Mouse (Mus musculus): Measurements from ENCODE around the gene Usp17lb. TPM values are rescaled to one million over a fixed set of nuclear protein-coding genes. Genes with fewer than 3 reads are reported as not detected.

The Usp17lb gene
- not detected for polyA plus RNA-seq (2014; fragmentation: Illumina TruSeq; extraction: RNeasy Lipid Tissue Mini Kit (QIAGEN cat#74804); ENCODE audit: insufficient read depth, low read depth, low replicate concordance)

GRCm38 (mm10) chr7:104842503-104842902, at the start of gene Usp17lb:
Gene Usp17lb (minus strand): TSS chr7:104842603.

GRCm38 (mm10) chr7:104877731-104878130, 35.3 kb upstream of the Usp17lb start, which contains the start of gene Olfr665:
Gene Olfr665 (plus strand): TSS chr7:104878031.

GRCm38 (mm10) chr7:104856709-104857108, 14.3 kb upstream of the Usp17lb start, which contains the start of gene Usp17la:
Gene Usp17la (plus strand): TSS chr7:104857009.

Other genes with a start within 250 kb of the Usp17lb start
- not detected for gene Olfr655, start 240.8 kb downstream of the Usp17lb start, polyA plus RNA-seq (2014; fragmentation: Illumina TruSeq; extraction: RNeasy Lipid Tissue Mini Kit (QIAGEN cat#74804); ENCODE audit: insufficient read depth, low read depth, low replicate concordance)
- gene Olfr656, start 228.6 kb downstream of the Usp17lb start, polyA plus RNA-seq (2014; fragmentation: Illumina TruSeq; extraction: RNeasy Lipid Tissue Mini Kit (QIAGEN cat#74804); ENCODE audit: insufficient read depth, low read depth, low replicate concordance) = not detected
- not detected for gene Olfr657, start 217.8 kb downstream of the Usp17lb start, polyA plus RNA-seq (2014; fragmentation: Illumina TruSeq; extraction: RNeasy Lipid Tissue Mini Kit (QIAGEN cat#74804); ENCODE audit: insufficient read depth, low read depth, low replicate concordance)
- not detected for gene Olfr658, start 195.3 kb downstream of the Usp17lb start, polyA plus RNA-seq (2014; fragmentation: Illumina TruSeq; extraction: RNeasy Lipid Tissue Mini Kit (QIAGEN cat#74804); ENCODE audit: insufficient read depth, low read depth, low replicate concordance)
- gene Olfr659, start 175.8 kb downstream of the Usp17lb start, polyA plus RNA-seq (2014; fragmentation: Illumina TruSeq; extraction: RNeasy Lipid Tissue Mini Kit (QIAGEN cat#74804); ENCODE audit: insufficient read depth, low read depth, low replicate concordance) = not detected
- not detected for gene Olfr661, start 156.1 kb downstream of the Usp17lb start, polyA plus RNA-seq (2014; fragmentation: Illumina TruSeq; extraction: RNeasy Lipid Tissue Mini Kit (QIAGEN cat#74804); ENCODE audit: insufficient read depth, low read depth, low replicate concordance)
- gene Usp17le, start 65.1 kb downstream of the Usp17lb start, polyA plus RNA-seq (2014; fragmentation: Illumina TruSeq; extraction: RNeasy Lipid Tissue Mini Kit (QIAGEN cat#74804); ENCODE audit: insufficient read depth, low read depth, low replicate concordance) = not detected
- gene Usp17la, start 14.4 kb upstream of the Usp17lb start, polyA plus RNA-seq (2014; fragmentation: Illumina TruSeq; extraction: RNeasy Lipid Tissue Mini Kit (QIAGEN cat#74804); ENCODE audit: insufficient read depth, low read depth, low replicate concordance) = not detected
- gene Olfr665, start 35.4 kb upstream of the Usp17lb start, polyA plus RNA-seq (2014; fragmentation: Illumina TruSeq; extraction: RNeasy Lipid Tissue Mini Kit (QIAGEN cat#74804); ENCODE audit: insufficient read depth, low read depth, low replicate concordance) = not detected
- gene Olfr666, start 53.3 kb upstream of the Usp17lb start, polyA plus RNA-seq (2014; fragmentation: Illumina TruSeq; extraction: RNeasy Lipid Tissue Mini Kit (QIAGEN cat#74804); ENCODE audit: insufficient read depth, low read depth, low replicate concordance) = not detected
- gene Olfr667, start 78.9 kb upstream of the Usp17lb start, polyA plus RNA-seq (2014; fragmentation: Illumina TruSeq; extraction: RNeasy Lipid Tissue Mini Kit (QIAGEN cat#74804); ENCODE audit: insufficient read depth, low read depth, low replicate concordance) = not detected
- not detected for gene Olfr668, start 85.5 kb upstream of the Usp17lb start, polyA plus RNA-seq (2014; fragmentation: Illumina TruSeq; extraction: RNeasy Lipid Tissue Mini Kit (QIAGEN cat#74804); ENCODE audit: insufficient read depth, low read depth, low replicate concordance)
- not detected for gene Olfr669, start 91.6 kb upstream of the Usp17lb start, polyA plus RNA-seq (2014; fragmentation: Illumina TruSeq; extraction: RNeasy Lipid Tissue Mini Kit (QIAGEN cat#74804); ENCODE audit: insufficient read depth, low read depth, low replicate concordance)
- gene Olfr670, start 120.0 kb upstream of the Usp17lb start, polyA plus RNA-seq (2014; fragmentation: Illumina TruSeq; extraction: RNeasy Lipid Tissue Mini Kit (QIAGEN cat#74804); ENCODE audit: insufficient read depth, low read depth, low replicate concordance) = not detected
- not detected for gene Olfr671, start 136.5 kb upstream of the Usp17lb start, polyA plus RNA-seq (2014; fragmentation: Illumina TruSeq; extraction: RNeasy Lipid Tissue Mini Kit (QIAGEN cat#74804); ENCODE audit: insufficient read depth, low read depth, low replicate concordance)
- not detected for gene Olfr672, start 159.4 kb upstream of the Usp17lb start, polyA plus RNA-seq (2014; fragmentation: Illumina TruSeq; extraction: RNeasy Lipid Tissue Mini Kit (QIAGEN cat#74804); ENCODE audit: insufficient read depth, low read depth, low replicate concordance)
- not detected for gene Olfr675, start 185.9 kb upstream of the Usp17lb start, polyA plus RNA-seq (2014; fragmentation: Illumina TruSeq; extraction: RNeasy Lipid Tissue Mini Kit (QIAGEN cat#74804); ENCODE audit: insufficient read depth, low read depth, low replicate concordance)
- not detected for gene Olfr676, start 190.1 kb upstream of the Usp17lb start, polyA plus RNA-seq (2014; fragmentation: Illumina TruSeq; extraction: RNeasy Lipid Tissue Mini Kit (QIAGEN cat#74804); ENCODE audit: insufficient read depth, low read depth, low replicate concordance)
- not detected for gene Olfr677, start 208.8 kb upstream of the Usp17lb start, polyA plus RNA-seq (2014; fragmentation: Illumina TruSeq; extraction: RNeasy Lipid Tissue Mini Kit (QIAGEN cat#74804); ENCODE audit: insufficient read depth, low read depth, low replicate concordance)
- gene Olfr678, start 221.9 kb upstream of the Usp17lb start, polyA plus RNA-seq (2014; fragmentation: Illumina TruSeq; extraction: RNeasy Lipid Tissue Mini Kit (QIAGEN cat#74804); ENCODE audit: insufficient read depth, low read depth, low replicate concordance) = not detected
- gene Olfr679, start 238.6 kb upstream of the Usp17lb start, polyA plus RNA-seq (2014; fragmentation: Illumina TruSeq; extraction: RNeasy Lipid Tissue Mini Kit (QIAGEN cat#74804); ENCODE audit: insufficient read depth, low read depth, low replicate concordance) = not detected

All from lung, adult 10 weeks (tissue).